Mouse (Mus musculus) MEL-GATA-1-ER (cell line): ENCODE measurements around the gene Gm45021.
"Not testable (repeated sequence)": the region's sequence is repeated elsewhere in the genome, so short reads cannot be mapped to it uniquely, and the experiment has no call there.

Experiments used
- DNase-seq: peaks from one replicate; pipeline ENCODE4 v3.0.0-alpha.2; 2012; ENCODE audit warnings: low read depth; ENCODE audit errors: extremely low read depth

Gene Gm45021

DNA sequence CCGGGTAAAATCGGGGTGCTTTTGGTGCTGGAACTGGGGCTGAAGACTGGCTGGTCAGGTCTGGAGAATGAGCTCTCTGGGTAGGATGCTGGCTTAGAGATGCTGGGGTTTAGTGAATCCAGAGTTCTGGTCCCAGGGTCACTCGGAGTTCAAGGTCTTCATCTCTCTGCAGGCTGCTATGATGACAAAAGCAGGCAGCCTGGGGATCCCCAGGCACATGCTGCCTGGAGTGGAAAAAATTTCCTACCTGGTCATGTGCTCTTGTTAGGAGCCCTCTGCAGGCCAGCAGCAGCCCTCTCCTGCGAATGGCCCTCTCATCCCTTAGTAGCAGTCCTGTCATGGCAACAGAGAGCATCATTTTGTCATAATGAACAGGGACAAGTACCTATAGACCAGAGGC is 24.1 kb downstream of the Gm45021 start:
- DNase-seq, result no peak

DNA sequence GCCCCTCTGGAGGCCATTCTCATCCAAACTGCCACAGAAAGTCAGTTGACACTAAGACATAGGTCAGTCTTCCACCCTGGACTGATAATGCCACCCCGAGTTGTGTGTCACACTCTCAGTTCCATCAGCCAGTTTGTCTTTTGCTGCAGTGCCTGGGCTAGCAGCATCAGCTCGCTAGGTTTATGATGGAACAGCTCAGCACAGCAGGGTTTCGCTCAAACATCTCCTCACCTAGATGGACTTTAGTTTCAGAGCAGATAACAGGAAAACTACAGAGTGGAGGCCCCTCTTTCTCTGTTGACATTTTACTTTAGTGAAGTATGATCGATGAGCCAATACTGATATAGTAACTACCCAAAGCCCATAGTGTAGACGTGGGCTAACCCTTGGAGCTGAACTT is 25.3 kb downstream of the Gm45021 start:
- DNase-seq, result no peak

DNA sequence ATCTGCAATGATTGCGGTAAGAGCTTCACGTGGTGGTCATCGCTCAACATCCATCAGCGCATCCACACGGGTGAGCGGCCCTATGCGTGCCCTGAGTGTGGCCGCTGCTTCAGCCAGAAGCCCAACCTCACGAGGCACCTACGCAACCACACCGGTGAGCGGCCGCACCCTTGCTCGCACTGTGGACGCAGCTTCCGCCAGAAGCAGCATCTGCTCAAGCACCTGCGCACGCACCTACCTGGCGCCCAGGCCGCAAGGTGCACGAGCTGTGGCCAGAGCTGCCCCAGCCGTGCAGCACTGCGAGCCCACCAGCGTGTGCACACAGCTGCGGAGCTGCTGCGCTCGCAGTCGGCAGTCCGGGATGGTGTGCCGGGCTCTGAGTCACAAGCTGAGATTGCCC is 30.6 kb downstream of the Gm45021 start:
- DNase-seq, result no peak

DNA sequence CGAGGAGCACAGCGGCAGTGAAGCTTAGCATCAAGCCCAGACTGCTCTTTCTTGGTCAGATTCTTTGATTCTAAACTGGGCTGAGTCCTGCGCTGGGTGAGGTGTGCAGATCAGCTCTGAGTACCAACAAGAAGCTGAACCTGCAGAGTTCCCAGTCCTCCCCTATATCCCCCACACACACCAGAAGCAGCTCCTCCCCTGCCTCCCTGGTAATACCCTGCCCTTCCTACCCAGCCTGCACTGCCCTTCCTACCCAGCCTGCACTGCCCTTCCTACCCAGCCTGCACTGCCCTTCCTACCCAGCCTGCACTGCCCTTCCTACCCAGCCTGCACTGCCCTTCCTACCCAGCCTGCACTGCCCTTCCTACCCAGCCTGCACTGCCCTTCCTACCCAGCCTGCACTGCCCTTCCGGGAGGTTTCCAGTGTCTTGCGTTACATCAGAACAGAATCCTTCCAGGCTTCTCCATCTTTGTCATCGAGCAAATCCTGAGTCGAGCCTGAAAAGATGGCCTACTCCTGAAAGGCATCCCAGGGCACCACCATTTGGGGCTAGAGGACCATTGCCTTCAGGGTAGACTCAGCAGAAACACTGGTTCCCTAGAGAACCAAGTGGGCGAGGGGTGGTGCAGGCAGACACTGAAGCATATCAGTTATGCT is 32.9 kb downstream of the Gm45021 start:
- not testable (repeated sequence) for DNase-seq

DNA sequence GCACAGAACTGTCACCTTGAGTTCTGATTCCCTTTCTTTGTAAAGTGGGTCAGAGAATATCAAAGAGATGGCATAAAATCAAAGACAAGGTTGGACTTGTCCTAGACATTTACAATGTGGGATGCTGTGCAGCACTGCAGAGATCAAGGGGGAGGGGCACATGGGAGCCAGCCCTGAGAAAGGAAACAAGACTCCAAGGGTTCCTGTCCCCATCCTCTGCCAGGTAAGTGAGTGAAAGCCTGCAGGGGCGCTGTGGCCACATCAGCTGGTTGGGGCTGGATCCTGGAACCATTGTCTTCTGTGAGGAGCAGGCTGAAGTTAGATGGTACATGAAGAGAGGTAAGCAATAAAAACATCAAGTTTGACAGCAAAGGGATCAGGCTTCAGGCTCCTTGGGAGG is 34.0 kb downstream of the Gm45021 start:
- no peak for DNase-seq

DNA sequence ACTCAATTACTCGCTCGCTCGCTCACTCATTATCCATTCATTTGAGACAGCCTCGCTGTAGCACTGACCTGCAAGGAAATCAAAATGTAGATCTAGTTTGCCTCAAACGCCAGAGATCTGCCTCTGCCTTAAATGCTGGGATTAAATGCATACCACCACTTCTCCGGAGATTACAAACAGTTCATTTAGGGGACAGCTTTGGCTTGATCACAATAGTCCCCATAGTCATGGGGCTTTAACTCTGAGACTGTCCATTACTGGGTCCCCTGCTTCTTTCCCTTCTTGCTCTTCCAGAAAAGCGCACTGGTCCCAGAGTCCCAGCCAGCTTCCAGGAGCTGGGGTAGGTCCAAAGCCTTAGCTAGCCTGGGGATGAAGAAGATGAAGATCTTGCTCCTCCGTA is 37.1 kb downstream of the Gm45021 start, which contains the start of gene AI854703:
AI854703 (plus strand) TSS at position 301 of the 400 bp plus-strand sequence.
- no peak for DNase-seq

DNA sequence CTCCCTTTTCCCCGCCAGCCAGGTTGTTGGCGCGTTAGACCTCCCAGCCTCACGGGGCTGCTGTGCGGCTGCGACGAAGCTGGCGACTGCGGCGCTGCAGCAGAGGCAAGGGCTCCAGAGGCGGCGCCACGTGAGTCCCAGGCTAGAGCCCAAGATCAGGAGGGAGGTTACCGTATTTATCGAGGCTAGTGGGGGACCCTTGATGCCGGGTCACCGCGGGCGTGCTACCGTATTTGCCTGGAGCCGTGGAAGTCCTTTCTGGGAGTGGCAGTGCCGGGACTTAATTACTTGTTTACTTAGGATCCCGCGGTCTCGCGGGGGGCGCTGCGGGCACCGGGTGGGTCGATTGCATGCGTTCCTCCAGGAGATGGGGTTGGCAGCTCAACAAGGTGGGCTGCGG is 37.6 kb downstream of the Gm45021 start:
- DNase-seq, result no peak

DNA sequence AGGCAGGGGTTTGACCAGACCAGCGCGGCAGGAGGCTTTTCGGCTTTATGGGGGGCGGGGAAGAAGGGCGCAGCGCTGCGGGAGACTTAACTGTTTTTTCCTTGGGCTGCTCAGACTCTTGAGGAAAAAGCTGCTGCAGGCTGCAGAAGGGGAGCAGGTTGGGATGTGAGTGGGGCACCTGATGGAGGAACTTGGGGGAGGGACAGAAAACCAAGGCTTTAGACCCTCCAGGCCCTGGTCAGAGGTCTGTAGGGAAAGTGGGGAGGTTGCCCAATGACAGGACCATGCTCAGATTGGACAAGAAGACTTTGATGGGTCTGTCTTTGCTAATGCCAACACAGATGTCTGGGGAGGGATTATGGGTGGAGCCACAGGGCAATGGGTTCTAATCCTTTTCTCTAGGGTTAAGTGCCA is 38.1 kb downstream of the Gm45021 start:
- DNase-seq, result no peak

DNA sequence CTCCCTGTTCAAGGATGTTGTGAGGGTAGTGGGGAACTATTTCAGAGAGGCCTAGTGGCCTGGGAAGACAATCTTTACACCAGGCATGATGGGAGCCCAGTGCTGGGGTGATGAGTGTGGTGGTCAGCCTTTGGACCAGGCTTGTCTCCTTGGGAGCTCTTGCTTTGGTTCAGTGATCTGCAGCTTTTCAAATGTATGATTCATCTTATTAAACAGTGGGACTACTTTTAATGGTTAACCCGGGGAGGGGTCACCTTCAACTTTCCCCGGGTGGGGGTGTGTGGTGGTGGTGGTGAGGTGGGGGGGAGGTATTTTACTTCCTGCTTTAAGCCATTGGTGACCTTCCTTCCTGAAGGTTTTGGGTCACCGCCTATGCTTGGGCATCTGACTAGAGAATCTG is 39.0 kb downstream of the Gm45021 start:
- no peak for DNase-seq

DNA sequence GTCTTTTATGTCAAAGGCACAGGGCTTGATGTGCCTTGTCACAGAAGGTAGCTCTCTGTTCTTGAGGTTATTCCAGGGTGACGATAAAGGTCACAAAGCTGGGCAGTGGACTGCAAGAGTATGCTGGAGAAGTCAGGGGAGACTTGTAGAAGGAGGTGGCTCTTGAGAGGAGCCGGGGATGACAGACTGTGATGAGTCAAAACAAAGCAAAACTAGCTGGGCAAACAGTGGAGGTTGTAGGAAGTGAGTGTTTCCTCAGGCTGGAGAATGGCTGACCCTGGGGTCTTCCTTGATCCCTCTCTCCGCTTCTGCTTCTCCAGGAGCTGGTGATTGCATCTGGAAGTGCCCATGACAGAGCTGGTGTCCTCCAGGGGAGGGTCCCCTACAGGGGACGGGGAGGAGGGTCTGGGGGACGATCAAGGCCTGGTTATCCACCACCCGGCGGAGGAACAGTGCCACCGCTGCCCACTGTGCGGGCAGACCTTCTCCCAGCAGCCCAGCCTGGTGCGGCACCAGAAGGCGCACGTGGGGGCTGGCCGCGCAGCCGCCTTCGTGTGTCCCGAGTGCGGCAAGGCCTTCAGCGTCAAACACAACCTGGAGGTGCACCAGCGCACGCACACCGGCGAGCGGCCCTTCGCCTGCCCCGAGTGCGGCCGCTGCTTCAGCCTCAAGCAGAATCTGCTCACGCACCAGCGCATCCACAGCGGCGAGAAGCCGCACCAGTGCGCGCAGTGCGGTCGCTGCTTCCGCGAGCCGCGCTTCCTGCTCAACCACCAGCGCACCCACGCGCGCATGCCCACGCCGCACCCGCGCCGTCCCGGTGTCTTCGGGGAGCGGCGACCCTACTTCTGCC is 39.6 kb downstream of the Gm45021 start:
- no peak for DNase-seq

DNA sequence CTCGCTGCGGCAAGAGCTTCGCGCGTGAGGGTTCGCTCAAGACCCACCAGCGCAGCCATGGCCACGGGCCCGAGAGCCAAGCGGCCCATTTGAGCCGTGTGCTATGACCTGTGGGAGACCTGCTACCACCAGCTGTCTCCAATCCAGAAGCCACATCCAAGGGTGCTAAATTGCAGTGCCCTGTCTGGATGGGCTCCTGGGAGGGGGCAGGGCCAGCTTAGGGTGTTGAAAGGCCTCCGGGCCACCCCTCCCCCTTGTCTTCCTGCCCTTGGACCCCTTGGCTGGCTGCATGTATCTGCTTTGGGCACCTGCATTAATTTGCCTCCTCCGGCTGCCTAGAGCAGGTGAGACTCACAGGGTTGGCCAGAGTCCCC is 40.2 kb downstream of the Gm45021 start:
- DNase-seq, result no peak

DNA sequence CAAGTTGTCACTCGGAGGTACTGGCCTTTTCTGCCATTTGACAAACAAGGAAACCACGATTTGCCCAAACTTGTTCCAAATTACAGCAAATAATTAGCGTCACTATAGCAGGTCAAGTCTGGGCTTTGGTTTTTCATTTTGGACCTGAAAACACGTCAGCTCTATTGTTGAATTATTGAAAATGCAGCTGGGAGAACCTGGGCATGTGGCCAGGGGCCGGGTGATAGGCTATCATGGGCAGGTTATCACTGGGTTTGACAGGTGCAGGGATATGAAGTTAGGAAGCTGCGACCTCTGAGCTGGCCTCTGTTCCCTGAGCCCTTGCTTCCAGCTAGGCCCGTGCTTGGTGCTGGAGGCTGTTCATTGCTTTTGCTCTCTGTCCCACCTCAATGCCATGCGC is 41.4 kb downstream of the Gm45021 start:
- no peak for DNase-seq

DNA sequence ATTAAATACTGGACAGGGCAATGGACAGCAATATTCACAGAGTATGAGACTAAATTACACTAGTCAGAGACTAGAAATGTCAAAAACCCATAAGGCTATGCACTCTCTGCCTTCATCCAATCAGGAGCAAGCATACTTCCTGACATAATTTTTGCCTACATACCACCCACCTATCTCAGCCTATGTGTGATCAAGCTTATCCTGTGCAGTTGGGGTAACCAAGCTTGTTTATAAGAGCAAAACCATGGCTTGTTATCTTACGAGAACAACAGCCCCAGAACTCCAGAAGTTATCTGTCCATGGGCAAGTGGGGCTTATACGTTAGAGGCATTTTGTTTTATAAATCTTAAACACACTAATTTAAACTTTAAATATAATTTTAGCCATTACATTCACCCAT is 45.7 kb downstream of the Gm45021 start:
- no peak for DNase-seq

DNA sequence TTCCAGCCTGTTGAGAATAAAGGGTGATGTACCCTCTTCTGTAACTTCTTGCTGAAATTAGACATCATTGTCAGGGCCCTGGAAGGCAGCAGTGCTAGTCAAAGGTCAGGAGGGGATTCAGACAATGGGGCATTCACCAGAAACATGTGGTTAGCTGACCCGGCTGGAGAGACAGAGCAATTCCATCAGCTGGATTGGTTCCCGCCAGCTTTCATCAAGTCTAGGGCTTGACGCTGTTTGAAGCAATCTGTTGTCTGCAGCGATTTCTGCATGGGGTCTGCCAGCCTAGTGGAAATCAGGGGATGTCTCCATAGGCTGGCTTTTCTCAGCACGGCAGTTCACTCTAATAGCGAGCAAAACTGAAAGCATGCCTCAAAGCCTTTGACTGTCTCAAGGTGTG is 47.1 kb downstream of the Gm45021 start:
- no peak for DNase-seq

DNA sequence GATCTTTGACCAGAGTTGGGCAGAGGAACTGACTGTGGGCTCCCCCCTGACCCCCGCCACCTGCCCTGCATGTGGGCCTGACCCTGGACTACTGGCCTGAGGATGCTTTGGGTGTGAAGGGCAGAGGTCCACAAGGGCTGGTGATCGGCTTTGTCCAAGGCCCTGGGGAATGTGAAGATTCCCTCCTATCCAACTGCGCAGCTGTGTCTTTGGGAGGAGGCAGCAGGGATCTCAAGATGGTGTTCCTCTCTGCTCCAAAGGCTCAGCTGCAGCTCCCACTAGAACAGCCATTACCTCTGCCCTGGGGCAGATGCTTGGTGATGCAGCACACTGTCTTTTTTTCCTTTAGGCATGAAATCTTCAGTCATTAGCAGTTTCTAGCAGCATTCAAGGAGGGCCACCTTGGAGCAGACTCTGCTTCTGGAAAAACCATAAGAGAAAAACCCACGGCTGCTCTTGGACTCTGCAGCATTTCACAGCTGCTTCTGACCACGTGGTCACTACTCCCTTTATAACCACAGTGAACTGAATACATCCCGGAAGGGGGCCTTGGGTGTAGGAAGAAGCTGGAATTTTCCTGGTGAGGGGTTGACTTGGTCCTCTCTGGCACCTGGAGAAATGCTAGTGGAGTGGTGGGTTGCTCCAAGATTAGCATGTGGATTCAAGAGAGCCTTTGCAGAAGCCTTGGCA is 48.5 kb downstream of the Gm45021 start:
- DNase-seq, result no peak

DNA sequence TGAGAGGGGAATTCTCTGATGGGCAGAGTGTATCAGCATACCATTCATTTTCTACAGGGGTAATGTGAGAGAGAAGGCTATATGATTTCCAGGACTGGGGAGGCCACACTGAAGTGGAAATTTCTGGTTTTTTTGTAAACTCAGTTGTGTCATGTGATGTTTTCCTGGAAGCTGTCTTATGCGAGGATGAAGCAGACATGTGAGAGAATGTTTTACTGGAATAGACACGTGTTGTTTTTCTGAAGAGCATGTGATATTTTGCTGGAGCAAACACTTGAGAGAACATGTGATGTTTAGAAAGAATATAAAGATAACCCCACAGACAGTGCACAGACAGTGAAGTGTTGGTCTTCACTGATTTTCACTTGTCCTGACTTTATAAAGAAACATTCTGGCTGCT is 49.1 kb downstream of the Gm45021 start:
- DNase-seq, result no peak

DNA sequence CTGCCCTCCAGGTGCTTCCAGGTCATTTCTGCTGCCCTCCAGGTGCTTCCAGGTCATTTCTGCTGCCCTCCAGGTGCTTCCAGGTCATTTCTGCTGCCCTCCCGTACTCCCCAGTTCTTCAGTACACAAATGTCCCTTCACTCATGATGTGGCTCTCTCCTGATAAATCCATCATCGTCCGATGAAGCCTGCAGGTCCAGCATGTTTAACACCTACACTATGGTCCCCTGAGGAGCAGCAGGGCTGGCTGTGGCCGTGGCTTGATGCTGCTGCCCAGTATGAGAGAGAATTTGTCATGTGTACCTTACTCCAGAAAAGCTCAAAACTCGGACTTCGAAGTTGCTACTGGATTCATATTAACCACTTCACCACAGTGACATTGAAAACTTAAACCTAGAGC is 52.0 kb downstream of the Gm45021 start:
- DNase-seq, result no peak

DNA sequence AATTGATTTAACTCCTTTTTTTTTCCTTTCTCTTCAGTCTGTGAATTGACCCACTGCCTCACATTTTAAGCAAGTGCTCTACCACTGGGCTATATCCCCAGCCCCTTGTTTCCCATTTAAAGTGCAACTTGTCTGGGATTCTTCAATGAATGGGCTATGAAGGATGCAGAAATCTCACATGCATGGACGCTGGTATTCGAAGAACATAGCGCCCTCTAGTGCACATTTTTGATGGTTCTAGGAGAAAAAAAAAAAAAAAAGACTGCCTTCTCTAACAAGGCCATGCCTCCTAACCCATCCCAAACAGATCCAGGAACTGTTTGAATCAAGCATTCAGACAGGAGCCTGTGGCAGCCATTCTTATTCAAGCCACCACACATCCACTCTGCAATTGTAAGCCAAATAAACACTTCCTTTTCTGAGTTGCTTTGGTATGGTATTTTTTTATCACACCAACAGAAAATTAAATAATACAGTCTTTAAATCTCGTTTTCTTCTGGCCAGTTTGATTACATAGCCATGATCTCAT is 53.4 kb downstream of the Gm45021 start:
- DNase-seq, result peak; percentile 16

DNA sequence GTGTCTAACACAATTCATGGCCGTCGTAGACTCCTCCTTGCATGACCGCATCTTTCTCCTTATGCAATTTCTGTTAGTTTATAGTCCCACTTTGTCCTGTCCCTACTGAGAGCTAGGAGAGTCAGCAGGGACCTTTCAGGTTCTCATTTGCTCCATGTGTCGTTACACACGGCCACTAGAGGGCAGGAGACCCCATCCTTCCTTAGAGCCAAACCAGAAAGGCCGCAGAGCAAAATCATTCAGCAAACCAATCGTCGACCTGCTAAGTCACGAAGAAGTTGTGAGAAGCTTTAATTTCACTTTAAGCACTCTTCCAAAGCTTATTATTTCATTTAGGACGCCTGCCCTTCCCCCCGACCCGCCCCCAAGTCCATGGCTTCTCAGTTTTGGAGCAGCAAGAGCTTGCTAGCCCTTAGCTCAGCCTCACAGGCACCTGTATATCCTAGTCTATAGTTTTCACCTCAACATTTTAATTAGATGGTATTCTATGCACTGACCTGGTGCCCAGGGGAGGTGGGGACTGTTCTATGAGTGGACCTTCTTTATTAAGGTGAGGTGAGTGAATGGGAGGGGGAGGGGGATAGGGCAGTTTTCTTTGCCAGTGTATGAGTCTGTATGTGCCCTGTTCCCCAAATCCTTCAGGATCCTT is 56.4 kb downstream of the Gm45021 start:
- DNase-seq, result peak; percentile 18

DNA sequence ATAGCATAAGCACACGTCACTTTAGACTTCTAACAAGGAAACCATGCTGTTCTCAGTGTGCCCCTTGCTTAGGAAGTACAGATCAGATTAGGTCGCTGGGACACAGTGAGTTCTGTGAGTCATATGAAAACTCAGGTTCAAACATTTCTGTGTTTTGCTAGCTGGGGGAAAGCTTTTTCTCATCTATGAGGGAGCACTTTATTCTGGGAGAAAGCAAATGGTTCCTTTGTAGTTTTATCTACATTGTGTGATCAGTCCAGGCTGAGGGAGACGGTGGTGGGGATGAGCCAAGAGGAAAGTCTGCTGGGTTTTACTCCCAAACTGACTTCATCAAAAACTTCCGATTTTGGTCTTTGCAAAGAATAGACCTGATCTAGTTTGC is 56.9 kb downstream of the Gm45021 start:
- DNase-seq, result no peak

DNA sequence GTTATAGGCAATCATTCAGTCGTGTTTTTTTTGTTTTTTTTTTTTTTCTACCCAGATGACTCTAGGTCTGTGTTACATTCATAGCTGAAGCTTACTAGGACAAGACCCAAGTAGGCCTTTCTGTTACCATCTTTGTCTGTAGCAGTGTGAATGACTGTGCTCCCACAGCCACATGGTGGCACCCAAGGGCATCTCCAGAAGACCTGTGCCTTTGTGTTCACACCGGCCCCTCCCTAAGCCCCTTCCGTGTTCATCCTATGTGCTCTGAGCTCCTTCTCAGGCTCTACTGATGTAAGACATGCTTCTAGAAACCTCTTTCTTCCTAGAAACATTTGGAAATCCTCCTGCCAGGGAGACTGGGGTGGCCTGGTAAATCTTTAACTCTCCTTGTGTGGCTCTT is 57.6 kb downstream of the Gm45021 start, which contains the start of gene Gimap8:
Gimap8 (plus strand) TSS at position 240 of the 400 bp plus-strand sequence.
- DNase-seq, result no peak

DNA sequence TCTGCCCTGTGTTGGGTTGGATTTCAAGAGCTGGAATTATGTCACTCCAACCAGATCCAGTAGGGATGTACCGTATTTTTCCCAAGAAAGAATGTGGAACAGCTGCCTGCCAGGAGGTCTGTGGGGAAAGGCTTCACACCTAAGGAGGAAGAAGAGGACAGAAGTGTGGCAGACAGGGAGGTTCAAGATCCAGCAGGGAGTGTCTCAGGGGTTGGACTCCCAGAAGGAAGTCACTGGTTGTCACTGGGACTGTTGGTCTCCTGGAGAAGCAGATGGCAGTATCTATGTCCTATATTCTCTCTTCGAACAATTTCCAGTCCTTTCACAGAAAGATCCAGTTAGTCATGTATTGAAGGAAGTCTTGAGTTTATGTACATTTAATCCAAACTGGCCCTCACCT is 58.2 kb downstream of the Gm45021 start:
- DNase-seq, result no peak
